Mouse (Mus musculus) telencephalon, adult 2 months (tissue): ENCODE results near the gene Tmsb10.

Source experiments
- DNase-seq: peaks from one replicate; pipeline ENCODE4 v3.0.0-alpha.2; 2011; ENCODE audit warnings: low read depth, low spot score

Gene Tmsb10

GRCm38 (mm10) chr6:72958662-72959071 is at the start of gene Tmsb10:
TSS of gene Tmsb10 (minus strand) at chr6:72958748.
- DNase-seq, result no peak

DNA sequence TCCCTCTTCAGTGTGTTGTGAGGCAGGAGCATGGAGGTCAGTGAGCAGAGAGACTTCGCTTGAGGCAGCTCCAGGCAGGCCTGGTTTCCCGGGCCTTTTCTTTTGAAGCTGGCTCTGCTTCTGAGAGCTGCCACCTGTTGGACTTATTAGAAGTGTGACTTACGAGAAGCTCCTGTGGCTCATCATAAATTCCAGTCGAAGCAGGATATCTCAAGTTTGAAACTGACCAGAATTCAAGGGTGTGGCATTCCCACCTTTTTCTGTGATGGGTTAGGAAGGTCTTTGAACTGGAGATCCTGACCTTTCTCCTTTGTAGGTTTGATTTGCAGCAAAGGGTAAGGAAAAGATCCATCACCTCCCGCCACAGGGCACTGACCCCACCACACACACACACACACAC is 45.1 kb upstream of the Tmsb10 start:
- DNase-seq, result no peak

GRCm38 (mm10) chr6:73002391-73002790 is 43.8 kb upstream of the Tmsb10 start:
- DNase-seq, result no peak

- DNase-seq, result no peak
Observed at GRCm38 (mm10) chr6:72998809-72999208, 40.3 kb upstream of the Tmsb10 start.

GRCm38 (mm10) chr6:72993688-72994082 is 35.1 kb upstream of the Tmsb10 start:
- DNase-seq, result no peak

DNA sequence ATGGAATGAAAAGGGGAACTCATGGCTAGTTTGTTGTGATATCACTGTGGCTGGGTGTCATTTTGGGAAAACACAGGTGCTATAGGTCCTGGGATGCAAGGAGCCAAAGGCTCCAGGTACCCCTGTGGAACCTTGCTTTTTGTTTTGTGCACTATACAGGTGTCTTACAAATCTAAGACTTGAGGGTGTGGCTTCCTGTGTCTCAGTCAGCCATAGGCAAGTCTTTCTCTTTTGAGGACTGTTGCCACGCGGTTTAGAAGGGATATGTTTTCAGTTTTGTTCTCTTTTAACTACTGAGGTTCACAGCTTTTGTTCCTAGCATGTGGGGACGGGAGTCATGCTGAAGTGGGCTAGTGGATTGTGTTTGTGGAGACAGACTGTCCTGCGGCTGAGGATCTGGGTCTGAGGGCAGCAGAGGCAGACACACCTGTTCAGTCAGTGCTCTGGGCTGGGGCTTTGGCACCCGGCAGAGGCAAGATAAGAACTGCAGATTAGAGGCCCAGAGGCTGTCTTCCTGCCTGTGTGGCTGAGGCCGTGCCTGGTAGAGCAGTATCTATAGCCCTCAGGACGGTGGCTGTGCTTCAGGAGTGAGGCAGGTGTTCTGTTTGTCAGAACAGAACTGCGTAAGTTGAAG is 34.6 kb upstream of the Tmsb10 start:
- DNase-seq, result no peak

- no peak for DNase-seq
Observed at GRCm38 (mm10) chr6:72990206-72990605, 31.7 kb upstream of the Tmsb10 start.

DNA sequence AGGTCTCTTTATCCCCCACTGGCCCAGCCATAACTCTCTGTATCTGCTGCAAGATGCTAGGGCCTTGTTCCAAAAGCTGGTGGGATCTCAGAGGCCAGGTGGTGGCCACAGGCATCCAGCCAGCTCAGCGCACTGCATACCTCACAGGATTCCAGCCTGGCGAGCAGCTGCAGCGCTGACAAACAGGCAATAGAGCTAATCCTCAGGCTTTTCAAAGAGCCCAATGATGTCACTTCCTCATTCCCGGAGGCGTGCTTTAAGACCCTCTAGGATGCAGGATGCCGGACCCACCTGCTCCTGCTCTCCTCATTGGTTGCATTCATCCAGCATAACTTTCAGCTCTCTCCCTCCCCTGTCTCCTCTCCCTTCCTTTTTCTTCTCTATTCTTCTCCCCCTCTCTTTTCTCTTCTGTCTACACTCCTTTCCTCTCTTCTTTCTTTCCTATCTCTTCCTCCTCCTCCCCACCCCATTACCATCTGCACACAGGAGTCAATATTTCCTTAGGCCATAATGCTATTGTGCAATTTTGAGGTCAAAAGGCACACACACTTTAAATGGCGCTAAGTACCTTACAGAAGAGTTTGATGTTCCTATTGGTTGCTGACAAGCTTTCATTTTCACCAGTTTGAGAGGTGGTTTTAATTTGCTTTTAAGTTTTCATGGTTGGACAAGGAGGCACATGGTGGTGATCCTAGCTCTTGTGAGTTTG is 30.6 kb upstream of the Tmsb10 start:
- no peak for DNase-seq

GRCm38 (mm10) chr6:72982506-72982905 is 24.0 kb upstream of the Tmsb10 start:
- no peak for DNase-seq

GRCm38 (mm10) chr6:72981851-72982250 is 23.3 kb upstream of the Tmsb10 start:
- DNase-seq, result no peak

DNA sequence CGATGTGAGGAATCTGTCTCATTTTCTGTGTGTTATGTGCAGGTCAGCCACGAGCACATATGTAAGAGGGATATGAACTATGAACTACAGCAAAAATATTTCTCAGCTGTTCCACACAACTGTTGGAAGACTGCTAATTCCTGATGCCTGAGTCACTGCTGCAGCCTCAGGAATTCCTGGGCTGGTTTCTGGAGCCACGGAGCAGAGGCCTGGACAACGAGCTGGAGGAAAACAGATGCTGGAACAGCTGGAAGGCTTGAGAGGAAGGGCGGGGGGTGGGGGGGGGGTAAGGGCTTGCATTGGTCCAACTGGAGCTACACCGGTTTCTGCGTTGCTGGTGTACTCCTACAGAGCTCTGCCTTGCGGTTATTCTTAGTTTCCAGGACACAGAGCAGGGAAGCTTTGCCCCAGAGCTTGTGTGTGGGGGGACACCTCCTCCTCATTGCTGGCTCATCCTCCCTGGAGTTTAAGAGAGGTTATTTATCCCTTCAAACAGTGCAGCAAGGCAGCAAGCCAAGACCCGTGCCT is 22.6 kb upstream of the Tmsb10 start:
- DNase-seq, result no peak

DNA sequence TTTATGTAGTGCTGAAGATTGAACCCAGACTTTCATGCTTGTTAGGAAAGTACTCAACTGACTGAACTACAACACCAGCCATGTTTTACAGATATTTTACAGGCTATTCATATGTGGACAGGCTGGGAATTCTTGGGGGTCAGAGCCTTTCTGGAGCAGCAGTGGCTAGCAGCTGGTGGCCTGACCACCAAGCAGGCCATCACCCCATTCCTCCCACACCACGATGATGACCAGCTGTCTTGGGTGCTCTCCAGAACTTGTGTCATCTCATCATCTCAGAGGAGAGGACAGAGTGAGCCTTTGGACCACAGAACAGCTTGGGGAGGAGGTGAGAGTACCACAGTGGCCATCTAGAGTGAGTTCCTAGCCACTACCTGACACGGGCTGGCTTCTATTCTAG is 18.3 kb upstream of the Tmsb10 start:
- no peak for DNase-seq

DNA sequence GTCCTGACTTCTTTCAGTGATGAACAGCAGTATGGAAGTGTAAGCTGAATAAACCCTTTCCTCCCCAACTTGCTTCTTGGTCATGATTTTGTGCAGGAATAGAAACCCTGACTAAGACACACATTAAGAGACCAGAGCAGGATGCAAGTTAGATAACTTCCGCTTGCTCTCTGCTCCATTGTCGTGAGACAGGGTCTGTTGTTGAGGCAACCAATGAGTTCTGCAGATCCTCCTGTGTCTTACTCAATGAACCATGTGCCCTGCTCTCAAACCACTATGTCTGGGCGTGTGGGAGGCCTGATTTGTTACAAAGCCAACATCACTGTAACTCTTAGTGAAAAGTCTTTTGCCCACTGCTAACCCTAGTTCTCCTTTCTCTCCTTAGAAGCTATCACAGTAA is 12.5 kb upstream of the Tmsb10 start:
- DNase-seq, result no peak

GRCm38 (mm10) chr6:72969787-72970186 is 11.2 kb upstream of the Tmsb10 start:
- no peak for DNase-seq

- no peak for DNase-seq
Observed at GRCm38 (mm10) chr6:72965199-72965598, 6.7 kb upstream of the Tmsb10 start.

DNA sequence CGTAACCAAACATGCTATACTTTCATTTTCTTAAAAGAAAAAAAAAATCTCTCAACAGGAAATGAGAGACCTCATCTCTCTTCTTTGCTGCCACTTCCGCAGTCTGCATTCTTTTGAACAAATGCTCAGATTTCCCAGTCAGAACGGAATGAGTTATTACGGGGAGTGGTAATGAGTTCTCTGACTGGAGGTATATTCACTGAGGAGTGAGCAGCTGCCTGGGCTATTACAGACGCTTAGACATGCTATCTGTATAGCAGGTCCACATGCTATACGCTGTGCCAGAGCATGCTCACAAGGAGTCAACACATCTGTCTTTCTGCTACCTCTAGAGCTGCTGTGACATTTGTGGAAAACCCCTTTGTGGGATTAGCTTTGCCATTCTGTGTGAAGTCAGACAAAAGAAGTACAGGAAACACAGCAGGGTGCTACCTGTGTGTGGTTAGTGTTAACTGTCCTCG is 3.8 kb upstream of the Tmsb10 start:
- DNase-seq, result no peak

- DNase-seq, result no peak
Observed at GRCm38 (mm10) chr6:72961603-72962002, 3.1 kb upstream of the Tmsb10 start.

- DNase-seq, result no peak
Observed at GRCm38 (mm10) chr6:72960675-72961074, 2.1 kb upstream of the Tmsb10 start.

DNA sequence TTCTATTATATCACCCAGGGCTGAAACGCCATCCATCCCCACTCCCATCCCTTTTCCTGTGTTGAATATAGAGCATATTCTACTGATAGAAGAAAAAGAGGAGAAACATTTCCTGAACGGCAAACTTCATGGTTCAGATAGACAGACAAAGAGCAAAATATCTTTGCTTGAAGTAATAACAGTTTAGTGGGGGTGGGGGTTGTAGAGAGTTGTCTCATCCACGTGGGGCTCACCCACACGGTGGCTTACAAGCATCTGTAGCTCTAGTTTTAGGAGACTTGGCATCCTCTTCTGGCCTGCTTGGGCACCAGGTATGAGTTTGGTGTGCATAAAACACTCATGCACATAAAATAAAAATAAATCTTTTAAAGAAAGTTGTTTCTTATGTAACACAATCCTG is 627 bp upstream of the Tmsb10 start:
- DNase-seq, result no peak

DNA sequence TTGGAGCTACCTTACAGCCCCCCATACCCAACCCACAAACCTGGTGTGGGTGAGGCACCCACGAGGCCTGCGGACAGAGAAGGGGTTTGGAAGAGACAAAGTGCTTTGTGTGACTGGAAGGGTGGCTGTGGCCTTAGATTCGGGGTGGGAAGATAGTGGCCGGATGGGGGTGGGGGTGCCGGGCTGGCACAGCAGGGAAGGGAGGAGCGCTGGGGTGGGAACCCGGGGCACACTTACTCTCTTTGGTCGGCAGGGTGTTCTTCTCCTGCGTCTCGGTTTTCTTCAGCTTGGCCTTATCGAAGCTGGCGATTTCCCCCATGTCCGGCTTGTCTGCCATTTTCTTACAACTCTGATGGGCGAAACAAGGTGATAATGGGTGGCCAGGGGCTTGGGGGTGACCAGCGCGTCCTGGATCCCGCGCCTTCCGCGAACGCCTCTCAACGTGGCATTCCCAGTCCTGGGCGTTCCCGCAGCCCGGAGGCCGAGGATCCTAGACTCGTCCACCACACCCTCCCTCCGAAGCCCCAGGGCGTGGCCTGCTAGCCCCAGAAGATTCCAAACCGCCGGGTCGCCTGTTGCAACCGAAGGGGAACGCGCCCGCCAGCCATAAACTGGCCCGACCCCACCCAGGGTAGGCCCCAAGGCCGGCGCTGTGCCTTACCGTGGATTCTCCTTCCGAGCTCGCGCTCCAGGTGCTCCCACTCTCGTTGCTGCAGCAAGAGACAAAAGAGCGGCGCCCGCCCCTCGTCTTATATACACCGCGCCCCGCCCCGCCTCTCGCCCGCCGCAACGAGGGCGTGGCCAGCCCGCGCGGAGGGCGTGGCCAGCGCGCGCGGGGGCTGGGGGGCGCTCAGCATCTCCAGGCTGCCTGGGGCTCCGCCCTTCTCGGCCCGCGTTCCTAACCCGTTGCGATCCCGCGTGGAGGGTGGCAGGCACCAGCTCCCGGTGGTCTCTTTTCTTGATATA is 589 bp downstream of the Tmsb10 start:
- DNase-seq, result no peak

GRCm38 (mm10) chr6:72957093-72957435 is 1.5 kb downstream of the Tmsb10 start:
- DNase-seq, result no peak
